Mouse (Mus musculus) liver, embryonic 14.5 days (tissue): ENCODE measurements around the gene Ppp4r4.

Experiments
- CTCF ChIP-seq: IDR thresholded peaks from 2 replicates; pipeline ENCODE4 v1.5.1; 2016; ENCODE audit warnings: antibody characterized with exemption, low read depth, control low read depth
- EP300 ChIP-seq: IDR thresholded peaks from 2 replicates; pipeline ENCODE4 v1.6.1; 2016; ENCODE audit warnings: antibody characterized with exemption, low read depth

- TF ChIP-seq CTCF = no peak
- TF ChIP-seq EP300 = no peak
These were observed 18.6 kb upstream of the Ppp4r4 start for GRCm38 (mm10) chr12:103513451-103513871.
